Mouse (Mus musculus): ENCODE results near the gene Pik3ap1.

DNA sequence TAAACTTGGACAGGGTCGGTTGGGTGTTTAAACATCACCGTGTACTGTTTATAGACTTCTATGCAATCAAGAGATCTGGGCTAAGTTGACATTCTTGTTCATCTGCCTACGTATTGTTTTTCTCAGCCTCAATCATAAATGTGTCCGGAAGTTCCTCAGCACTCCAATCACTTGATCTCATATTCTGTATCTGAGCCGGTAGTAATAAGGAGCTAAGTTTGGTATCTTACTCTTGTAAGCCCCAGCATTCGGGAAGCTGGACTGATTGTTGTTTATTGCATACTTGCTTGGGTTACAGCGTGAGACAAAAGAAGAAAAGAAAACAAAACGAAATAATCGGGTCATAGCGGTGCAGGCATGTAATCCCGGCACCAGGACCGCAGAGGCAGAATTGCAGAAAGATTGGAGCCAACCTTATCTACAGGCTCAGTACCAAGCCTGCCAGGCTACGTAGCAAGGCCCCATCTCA, 120.5 kb downstream of the Pik3ap1 start:
- TF ChIP-seq CTCF (IDR thresholded peaks at IDR 0.05; ENCODE audit: control insufficient read depth, insufficient read depth, low read length) (no peak), POLR2A (IDR thresholded peaks at IDR 0.05; ENCODE audit: borderline replicate concordance, control insufficient read depth, low read depth, low read length) (no peak)

All from bone marrow, adult 2 months (tissue).